Mouse (Mus musculus) heart, adult 2 months (tissue): Measurements from ENCODE around the gene Cd109.

Experiments
- CTCF ChIP-seq: fragments of 200-600 bp; IDR thresholded peaks from 2 replicates; pipeline ENCODE4 v1.8.1; 2022; ENCODE audit warnings: antibody characterized with exemption, mild to moderate bottlenecking, moderate library complexity
- EP300 ChIP-seq: fragments of 200-500 bp; IDR thresholded peaks from 2 replicates; pipeline ENCODE4 v1.6.1; 2011; ENCODE audit warnings: low read depth, low read length, control low read depth; ENCODE audit not compliant: insufficient read depth
- POLR2A ChIP-seq: fragments of 200-500 bp; IDR thresholded peaks from 2 replicates; pipeline ENCODE4 v1.6.1; 2011; ENCODE audit warnings: mild to moderate bottlenecking, low read depth, low read length, control low read depth; ENCODE audit not compliant: insufficient read depth

DNA sequence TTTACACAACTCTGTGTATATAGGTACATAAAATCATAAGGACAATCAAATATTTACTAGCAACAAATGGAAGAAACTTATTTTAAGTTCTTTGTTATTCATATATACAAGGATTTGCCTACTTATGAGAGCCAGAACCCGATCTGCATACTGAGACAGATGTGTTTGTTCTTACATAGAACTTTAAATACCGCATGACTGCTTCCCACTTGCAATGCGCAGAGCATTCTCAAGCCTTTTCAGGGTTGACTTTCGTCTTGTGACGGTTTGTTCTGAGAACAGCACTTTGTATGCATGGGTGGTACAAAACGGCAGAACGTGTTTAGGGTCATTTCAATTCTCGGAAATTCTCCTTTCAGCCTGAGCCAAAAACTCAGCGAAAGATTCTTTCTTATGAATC is 45.4 kb upstream of the Cd109 start:
- no peak for TF ChIP-seq POLR2A
- no peak for TF ChIP-seq CTCF
- no peak for TF ChIP-seq EP300
